Mouse (Mus musculus) embryo, embryonic 9.5 days (tissue): Measurements from ENCODE around the gene Atp6v1b1.
A peak's percentile ranks its signal among the peaks of the same experiment; 100 is the strongest.
"Not testable (repeated sequence)": the region's sequence is repeated elsewhere in the genome, so short reads cannot be mapped to it uniquely, and the experiment has no call there.

Experiments
- DNase-seq: peaks from one replicate; pipeline ENCODE4 v3.0.0-alpha.2; 2017; ENCODE audit errors: extremely low spot score

Gene Atp6v1b1

GRCm38 (mm10) chr6:83775638-83776293 is 33.0 kb downstream of the Atp6v1b1 start, which contains the start of gene Tex261:
Gene Tex261 (minus strand): TSS chr6:83775813.
- peak; percentile 95 for DNase-seq

GRCm38 (mm10) chr6:83778306-83778705 is 35.5 kb downstream of the Atp6v1b1 start:
- no peak for DNase-seq

- DNase-seq = peak; percentile 54
Measured at GRCm38 (mm10) chr6:83779026-83779425, 36.2 kb downstream of the Atp6v1b1 start.

- no peak for DNase-seq
Measured at GRCm38 (mm10) chr6:83786426-83786825, 43.6 kb downstream of the Atp6v1b1 start.

- DNase-seq = peak; percentile 36
Measured at GRCm38 (mm10) chr6:83788554-83788953, 45.8 kb downstream of the Atp6v1b1 start.

GRCm38 (mm10) chr6:83790533-83790932 is 47.7 kb downstream of the Atp6v1b1 start:
- DNase-seq = not testable (repeated sequence)

- DNase-seq = no peak
Measured at GRCm38 (mm10) chr6:83791251-83791890, 48.6 kb downstream of the Atp6v1b1 start.

- DNase-seq = peak; percentile 94
Measured at GRCm38 (mm10) chr6:83794760-83795296, 52.0 kb downstream of the Atp6v1b1 start, which contains the start of gene Nagk. Gene Nagk (plus strand): TSS chr6:83794982.

GRCm38 (mm10) chr6:83795492-83795900 is 52.7 kb downstream of the Atp6v1b1 start:
- no peak for DNase-seq

- no peak for DNase-seq
Measured at GRCm38 (mm10) chr6:83796686-83797085, 53.9 kb downstream of the Atp6v1b1 start.

GRCm38 (mm10) chr6:83802033-83802432 is 59.2 kb downstream of the Atp6v1b1 start:
- no peak for DNase-seq

- DNase-seq = no peak
Measured at GRCm38 (mm10) chr6:83802846-83803245, 60.1 kb downstream of the Atp6v1b1 start.
